Mouse (Mus musculus) B cell, adult (primary cell): ENCODE results near the gene Il4i1. TPM values are rescaled to one million over a fixed set of nuclear protein-coding genes. Genes with fewer than 3 reads are reported as not detected.

Experiments
- total RNA-seq: library from RNA; stranded (reverse); gene quantifications from 4 replicates; pipeline ENCODE4 v1.2.4, GENCODE M21; 2023; ENCODE audit not compliant: inconsistent age

The Il4i1 gene
- total RNA-seq, result 121 to 140 TPM (median 133 TPM) in 4 replicates

GRCm38 (mm10) chr7:44815721-44816469 is at the start of gene Il4i1, which contains the start of gene Nup62:
Gene Il4i1 (plus strand): TSS chr7:44816387.
Gene Nup62 (plus strand): TSS chr7:44816088.

GRCm38 (mm10) chr7:44816470-44817021 is 359 bp downstream of the Il4i1 start, which contains the start of gene Atf5:
Gene Atf5 (minus strand): TSS chr7:44816658.

GRCm38 (mm10) chr7:44848561-44849415 is 32.6 kb downstream of the Il4i1 start, which contains the start of the genes Akt1s1 and Tbc1d17:
Gene Akt1s1 (plus strand): TSS chr7:44848991.
Gene Tbc1d17 (minus strand): TSS chr7:44849079.

GRCm38 (mm10) chr7:44857042-44857552 is 40.9 kb downstream of the Il4i1 start, which contains the start of gene Pnkp:
Gene Pnkp (plus strand): TSS chr7:44857139.

GRCm38 (mm10) chr7:44869697-44870528 is 53.7 kb downstream of the Il4i1 start, which contains the start of gene Ptov1:
Gene Ptov1 (minus strand): TSS chr7:44869788.

Other genes starting within 250 kb of the Il4i1 start
- gene Napsa, start 244.0 kb upstream of the Il4i1 start, total RNA-seq, result 665 to 743 TPM (median 692 TPM) in 4 replicates
- 22.7 to 29.6 TPM (median 23.7 TPM) in 4 replicates for gene Kcnc3, start 225.7 kb upstream of the Il4i1 start, total RNA-seq
- not detected in 4 replicates for gene Myh14, start 145.5 kb upstream of the Il4i1 start, total RNA-seq
- not detected in 4 replicates for gene Izumo2, start 107.6 kb upstream of the Il4i1 start, total RNA-seq
- 66.6 to 84.4 TPM (median 73.7 TPM) in 4 replicates for gene Vrk3, start 68.0 kb upstream of the Il4i1 start, total RNA-seq
- 2.0 to 3.3 TPM (median 2.6 TPM) in 4 replicates for gene Zfp473, start 65.3 kb upstream of the Il4i1 start, total RNA-seq
- 39.5 to 48.7 TPM (median 43.9 TPM) in 4 replicates for gene Nup62, start 299 bp upstream of the Il4i1 start, total RNA-seq
- 3.8 to 5.1 TPM (median 4.7 TPM) in 4 replicates for gene Atf5, start 271 bp downstream of the Il4i1 start, total RNA-seq
- gene Akt1s1, start 32.6 kb downstream of the Il4i1 start, total RNA-seq, result 32.9 to 46.4 TPM (median 36.3 TPM) in 4 replicates
- 131 to 155 TPM (median 145 TPM) in 4 replicates for gene Tbc1d17, start 32.7 kb downstream of the Il4i1 start, total RNA-seq
- gene Pnkp, start 40.8 kb downstream of the Il4i1 start, total RNA-seq, result 63.0 to 75.3 TPM (median 65.8 TPM) in 4 replicates
- 12.0 to 16.6 TPM (median 14.8 TPM) in 4 replicates for gene Ptov1, start 53.4 kb downstream of the Il4i1 start, total RNA-seq
- 61.5 to 68.3 TPM (median 66.0 TPM) in 4 replicates for gene Med25, start 76.3 kb downstream of the Il4i1 start, total RNA-seq
- gene Fuz, start 79.7 kb downstream of the Il4i1 start, total RNA-seq, result 27.8 to 31.0 TPM (median 29.5 TPM) in 4 replicates
- gene Ap2a1, start 113.1 kb downstream of the Il4i1 start, total RNA-seq, result 75.4 to 97.5 TPM (median 90.4 TPM) in 4 replicates
- gene Tsks, start 126.8 kb downstream of the Il4i1 start, total RNA-seq, result not detected in 4 replicates
- gene Cpt1c, start 158.5 kb downstream of the Il4i1 start, total RNA-seq, result not detected in 4 replicates
- 128 to 149 TPM (median 145 TPM) in 4 replicates for gene Prmt1, start 170.2 kb downstream of the Il4i1 start, total RNA-seq
- gene Irf3, start 181.3 kb downstream of the Il4i1 start, total RNA-seq, result 166 to 184 TPM (median 173 TPM) in 4 replicates
- gene Bcl2l12, start 182.3 kb downstream of the Il4i1 start, total RNA-seq, result 28.2 to 38.2 TPM (median 30.9 TPM) in 4 replicates
- 96.2 to 104 TPM (median 99.7 TPM) in 4 replicates for gene Scaf1, start 200.0 kb downstream of the Il4i1 start, total RNA-seq
- gene Rras, start 201.6 kb downstream of the Il4i1 start, total RNA-seq, result 13.0 to 15.4 TPM (median 14.8 TPM) in 4 replicates
- gene Prr12, start 236.5 kb downstream of the Il4i1 start, total RNA-seq, result 69.6 to 74.4 TPM (median 71.7 TPM) in 4 replicates
- 55.5 to 60.4 TPM (median 57.4 TPM) in 4 replicates for gene Nosip, start 246.0 kb downstream of the Il4i1 start, total RNA-seq
- 3.5 to 5.4 TPM (median 3.8 TPM) in 4 replicates for gene Prrg2, start 246.3 kb downstream of the Il4i1 start, total RNA-seq